Mouse (Mus musculus) layer of hippocampus, adult 9-11 months (tissue): Measurements from ENCODE around the gene Olfr98.
"Not testable (repeated sequence)": the region's sequence is repeated elsewhere in the genome, so short reads cannot be mapped to it uniquely, and the experiment has no call there.

Experiments
- DNase-seq: peaks from one replicate; pipeline ENCODE4 v3.0.0; 2022

Olfr98 gene

GRCm38 (mm10) chr17:37263626-37264025, at the start of gene Olfr98:
Olfr98 (minus strand) TSS chr17:37263749.
- no peak for DNase-seq

DNA sequence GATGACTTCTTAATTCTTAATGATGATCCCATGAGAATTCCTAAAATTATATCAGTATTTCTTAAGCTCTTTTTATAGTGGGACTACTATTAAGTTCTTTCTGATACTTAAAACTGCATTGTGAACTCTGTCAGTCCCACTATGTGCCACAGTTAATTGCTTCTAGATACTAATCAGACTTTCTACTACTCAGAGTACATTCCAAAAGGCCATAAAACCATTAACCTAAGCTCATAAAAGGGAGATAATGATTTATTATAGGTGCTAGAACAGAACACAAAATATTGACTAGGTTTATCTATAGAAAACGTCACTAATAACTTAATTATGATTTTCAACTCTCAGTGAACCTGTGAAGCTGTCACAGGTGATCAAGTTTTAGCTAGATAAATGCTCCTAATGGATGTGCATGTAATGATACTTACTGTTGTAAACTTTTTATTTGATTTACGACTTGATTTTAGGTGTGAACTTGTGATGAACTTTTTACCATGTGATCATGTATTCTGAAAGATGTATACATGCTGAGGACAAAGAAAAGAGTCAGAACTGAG, 46.7 kb upstream of the Olfr98 start:
- DNase-seq = no peak

DNA sequence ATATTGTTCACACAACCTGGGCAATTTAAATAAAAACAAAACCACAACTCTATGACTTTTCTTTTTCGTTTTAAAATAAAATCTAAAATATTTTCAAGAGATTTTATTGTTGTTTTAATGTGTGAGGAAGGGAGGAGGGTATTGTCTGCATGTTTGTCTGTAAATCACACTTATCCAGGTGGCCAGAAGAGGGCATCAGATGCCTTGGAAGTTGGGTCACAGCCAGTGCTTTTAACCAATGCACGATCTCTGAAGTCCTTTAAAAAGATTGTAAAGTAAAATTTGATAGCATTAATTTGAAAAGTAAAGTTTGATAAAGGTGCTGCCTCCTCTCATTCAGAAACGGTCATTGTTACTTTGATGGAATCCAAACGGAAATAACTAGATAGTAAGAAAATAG, 44.9 kb upstream of the Olfr98 start:
- no peak for DNase-seq

GRCm38 (mm10) chr17:37304213-37304612, 40.7 kb upstream of the Olfr98 start, which contains the start of gene Olfr101:
Olfr101 (minus strand) TSS chr17:37304313.
- DNase-seq = no peak

DNA sequence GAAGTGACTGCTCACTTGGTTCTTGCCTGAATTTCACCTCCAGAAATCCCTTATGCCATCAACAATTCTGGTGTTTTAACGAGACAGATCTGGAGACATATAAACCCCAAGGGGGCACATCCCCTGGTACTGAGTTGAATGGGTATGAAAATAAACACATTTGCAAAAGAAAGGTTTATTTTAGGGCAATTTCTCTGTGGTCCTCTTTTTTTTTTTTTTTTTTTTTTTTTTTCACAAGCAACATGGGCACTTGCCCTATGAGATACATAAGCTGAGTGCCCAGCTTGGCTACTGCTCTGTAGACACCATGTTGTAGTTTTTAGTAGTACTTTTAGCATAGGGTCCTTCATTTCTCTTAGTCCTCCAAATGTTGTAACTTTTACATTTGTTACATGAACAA, 19.8 kb upstream of the Olfr98 start, which contains the start of gene Olfr99:
Olfr99 (minus strand) TSS at position 101 of the 400 bp plus-strand sequence.
- no peak for DNase-seq

GRCm38 (mm10) chr17:37280331-37280730, 16.8 kb upstream of the Olfr98 start:
- no peak for DNase-seq

DNA sequence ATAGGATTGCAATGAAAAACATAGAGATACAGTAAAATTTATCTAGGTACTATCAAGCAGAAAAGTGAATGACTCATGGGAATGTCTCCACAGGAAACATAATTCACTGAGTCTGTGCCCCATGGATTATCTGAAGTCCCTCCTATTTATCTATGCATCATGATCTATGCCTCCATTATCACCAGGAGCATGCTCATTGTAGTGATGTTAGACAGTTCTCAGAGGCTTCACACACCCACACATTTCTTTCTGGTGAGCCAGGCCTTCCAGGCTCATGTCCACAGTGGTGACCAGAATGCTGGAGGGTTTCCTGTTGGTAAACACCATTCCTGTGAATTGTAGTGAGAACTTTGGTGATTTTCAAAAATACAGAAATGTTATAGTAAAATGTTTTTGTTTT, 13.0 kb upstream of the Olfr98 start:
- DNase-seq = no peak

DNA sequence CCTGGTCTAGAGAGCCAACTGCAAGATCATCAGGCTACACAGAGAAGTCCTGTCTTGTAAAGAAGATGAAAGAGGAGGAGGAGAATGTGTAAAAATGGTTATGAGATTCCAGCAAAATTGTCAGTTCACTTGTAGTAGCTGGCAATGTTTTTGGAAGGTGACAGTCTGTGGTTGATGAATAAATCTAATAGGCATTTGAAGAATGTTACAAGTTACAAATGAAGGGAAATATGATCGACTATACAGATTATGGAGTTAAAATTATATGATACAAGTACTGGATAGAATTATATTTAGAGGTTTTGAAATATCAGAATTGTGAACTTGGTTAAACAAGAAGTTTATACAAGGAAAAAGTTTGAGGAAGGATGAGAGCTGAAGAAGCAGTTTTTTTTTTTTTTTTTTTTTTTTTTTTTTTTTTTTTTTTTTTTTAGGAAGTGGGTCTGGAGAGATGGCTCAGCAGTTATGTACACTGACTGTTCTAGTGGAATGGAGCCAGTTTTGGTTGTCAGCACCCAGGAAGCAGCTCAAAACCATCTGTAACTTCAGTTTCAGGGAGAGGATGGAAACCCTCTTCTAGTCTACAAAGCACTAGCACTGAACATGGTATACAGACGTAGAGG, 12.2 kb upstream of the Olfr98 start:
- no peak for DNase-seq

GRCm38 (mm10) chr17:37270702-37271092, 7.1 kb upstream of the Olfr98 start:
- DNase-seq = peak; percentile 20

GRCm38 (mm10) chr17:37270058-37270701, 6.6 kb upstream of the Olfr98 start, which contains the start of gene H2-M3:
H2-M3 (plus strand) TSS chr17:37270220.
- peak; percentile 91 for DNase-seq

- peak; percentile 4 for DNase-seq
These were observed 13.0 kb downstream of the Olfr98 start for GRCm38 (mm10) chr17:37250544-37250943.

- DNase-seq = no peak
These were observed 14.1 kb downstream of the Olfr98 start for GRCm38 (mm10) chr17:37249460-37249859.

- peak; percentile 48 for DNase-seq
These were observed 16.8 kb downstream of the Olfr98 start for GRCm38 (mm10) chr17:37246715-37247114.

DNA sequence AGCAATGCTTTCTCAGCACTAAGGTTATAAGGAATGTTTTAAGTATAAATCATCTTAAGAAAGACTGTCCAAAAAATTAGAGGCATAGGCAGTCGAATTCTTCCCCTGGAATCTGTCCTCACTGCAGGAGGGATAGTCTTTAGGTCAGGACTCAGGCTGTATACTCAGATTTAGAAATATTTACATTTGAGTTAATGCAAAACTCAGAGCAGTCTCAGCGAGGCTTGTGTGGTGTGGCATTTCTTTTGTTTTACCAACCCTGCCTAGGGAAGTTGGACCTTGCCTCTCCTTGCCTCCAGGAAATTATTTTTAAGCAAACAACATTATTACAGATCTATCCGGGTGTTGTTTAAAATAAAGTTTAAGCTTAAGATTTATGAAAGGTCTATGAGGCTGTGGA, 21.4 kb downstream of the Olfr98 start:
- no peak for DNase-seq

DNA sequence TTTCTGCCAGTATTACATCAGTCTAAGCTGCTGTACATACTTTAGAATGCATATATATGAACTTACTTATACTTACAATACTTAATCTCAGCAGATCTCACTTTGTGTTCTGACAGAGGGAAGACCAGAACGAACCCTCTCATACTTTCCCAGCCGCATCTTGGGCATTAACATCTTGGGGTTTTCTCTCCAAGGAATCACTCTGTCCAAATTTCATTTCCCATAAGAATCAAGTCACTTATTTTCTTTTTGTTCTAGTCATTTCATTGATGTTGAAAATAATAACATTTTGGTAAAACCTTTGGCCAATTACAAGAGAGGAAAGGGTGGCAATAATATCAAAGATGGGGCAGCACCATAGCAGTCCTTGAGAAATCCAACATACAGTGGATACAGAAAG, 26.3 kb downstream of the Olfr98 start, which contains the start of gene Olfr97:
Olfr97 (minus strand) TSS at position 101 of the 400 bp plus-strand sequence.
- not testable (repeated sequence) for DNase-seq

GRCm38 (mm10) chr17:37221879-37222278, 41.7 kb downstream of the Olfr98 start:
- DNase-seq = no peak

GRCm38 (mm10) chr17:37219846-37220245, 43.7 kb downstream of the Olfr98 start, which contains the start of gene Olfr96:
Olfr96 (plus strand) TSS chr17:37220146.
- DNase-seq = no peak

DNA sequence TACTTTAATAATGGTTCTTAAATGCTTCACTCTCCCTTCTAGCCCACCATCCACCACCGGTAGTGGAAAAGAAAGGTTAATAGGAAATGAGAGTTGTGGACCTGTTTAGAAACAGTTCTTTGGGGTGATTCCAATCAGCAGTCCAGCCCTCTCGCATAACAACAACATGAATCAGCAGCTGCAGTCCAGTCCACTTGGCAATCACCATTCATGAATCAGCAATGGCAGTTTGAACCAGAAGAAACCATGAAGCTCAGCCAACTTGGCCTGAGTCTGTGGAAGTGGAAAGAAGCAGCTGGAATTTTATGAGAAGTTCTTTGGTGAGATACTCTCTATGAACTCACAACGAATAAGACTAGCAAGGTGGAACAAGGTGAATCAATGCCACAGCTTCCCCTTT, 45.1 kb downstream of the Olfr98 start:
- DNase-seq = no peak

DNA sequence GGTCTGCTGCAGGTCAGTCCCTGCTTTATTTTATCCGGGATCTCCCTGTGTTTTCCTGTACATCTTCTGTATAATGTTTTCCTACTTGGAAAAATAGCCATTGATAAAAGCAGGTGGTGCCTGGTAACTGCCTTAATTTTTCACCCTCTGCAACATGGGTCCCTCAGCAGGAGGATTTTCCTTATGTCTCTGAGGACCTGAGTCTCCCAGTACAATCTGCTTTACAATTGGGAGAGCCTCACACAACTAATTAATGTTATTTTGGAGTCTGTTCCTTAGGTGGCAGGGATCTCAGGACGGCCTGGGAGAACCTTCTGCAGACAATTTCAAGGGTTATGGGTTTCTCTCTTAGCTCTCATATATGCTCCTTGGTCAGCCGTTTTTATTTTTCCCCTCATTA, 50.5 kb downstream of the Olfr98 start, which contains the start of gene Olfr95:
Olfr95 (minus strand) TSS at position 101 of the 400 bp plus-strand sequence.
- DNase-seq = no peak
